Mouse (Mus musculus) MEL (cell line): ENCODE measurements around the gene Plk3.

Experiments used
- CTCF ChIP-seq, 3 experiments: IDR thresholded peaks in 2 of 3; conservative IDR thresholded peaks in 1 of 3; 2 replicates each; pipeline ENCODE4 v1.5.1; 2011 to 2012; ENCODE audit warnings: low read length in 3 of 3, low read depth in 2 of 3, mild to moderate bottlenecking in 2 of 3, improper control_type of control experiment in 1 of 3, inconsistent platforms in 1 of 3, mixed read lengths in 1 of 3, moderate library complexity in 1 of 3; ENCODE audit not compliant: control insufficient read depth in 1 of 3, insufficient read depth in 1 of 3, poor library complexity in 1 of 3, severe bottlenecking in 1 of 3
- E2F4 ChIP-seq: IDR thresholded peaks from 2 replicates; pipeline ENCODE4 v1.6.1; 2011; ENCODE audit warnings: low read depth, low read length, improper control_type of control experiment, borderline replicate concordance
- NRF1 ChIP-seq: IDR thresholded peaks from 2 replicates; pipeline ENCODE4 v1.6.1; 2014; ENCODE audit warnings: low read depth, mild to moderate bottlenecking, inconsistent platforms, low read length, improper control_type of control experiment, moderate library complexity; ENCODE audit not compliant: poor library complexity, insufficient read depth, severe bottlenecking
- POLR2AphosphoS2 ChIP-seq: IDR thresholded peaks from 2 replicates; pipeline ENCODE4 v1.6.1; 2011; ENCODE audit warnings: low read length, improper control_type of control experiment
- USF2 ChIP-seq, 2 experiments: IDR thresholded peaks; 2 replicates each; pipeline ENCODE4 v1.6.1; 2011 to 2012; ENCODE audit warnings: improper control_type of control experiment in 2 of 2, low read length in 2 of 2, borderline replicate concordance in 1 of 2, inconsistent platforms in 1 of 2, low read depth in 1 of 2, mild to moderate bottlenecking in 1 of 2; ENCODE audit not compliant: insufficient read depth in 1 of 2
- ZKSCAN1 ChIP-seq: IDR thresholded peaks from 2 replicates; pipeline ENCODE4 v1.6.1; 2012; ENCODE audit warnings: low read depth, mild to moderate bottlenecking, inconsistent platforms, low read length, improper control_type of control experiment, moderate library complexity

DNA sequence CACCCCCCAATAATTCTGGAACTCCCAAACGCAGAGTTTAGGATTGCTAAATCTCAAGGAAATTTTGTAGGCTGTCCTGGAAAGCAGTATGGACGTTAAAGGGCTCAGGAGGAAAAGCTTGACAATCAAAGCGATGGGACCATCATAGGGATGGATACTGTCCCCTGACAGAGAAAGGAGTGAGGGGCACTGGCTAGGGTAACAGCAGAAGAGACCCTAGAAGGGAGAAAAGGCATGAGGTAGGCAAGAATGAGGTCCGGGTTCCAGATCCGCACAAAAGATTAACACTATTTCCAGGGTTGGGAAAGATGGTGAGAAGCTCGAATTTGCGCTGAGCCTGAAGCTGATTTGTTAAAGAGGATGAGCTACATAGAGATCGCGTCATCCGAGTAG, 13.7 kb downstream of the Plk3 start:
- TF ChIP-seq POLR2AphosphoS2 = no peak
- TF ChIP-seq ZKSCAN1 = no peak
- no peak for TF ChIP-seq NRF1
- no peak for TF ChIP-seq E2F4
- TF ChIP-seq USF2 (IDR thresholded peaks at IDR 0.05; ENCODE audit: borderline replicate concordance in 1 of 2, insufficient read depth in 1 of 2, low read depth in 1 of 2, low read length in 2 of 2) = no peak
- no peak for TF ChIP-seq CTCF (IDR thresholded peaks at IDR 0.05 in 2 of 3, conservative IDR thresholded peaks at IDR 0.05 in 1 of 3; ENCODE audit: control insufficient read depth in 1 of 3, insufficient read depth in 1 of 3, low read depth in 2 of 3, low read length in 3 of 3, poor library complexity in 1 of 3, severe bottlenecking in 1 of 3)
